Mouse (Mus musculus): ENCODE measurements around the gene Nudt1. TPM values are rescaled to one million over a fixed set of nuclear protein-coding genes. Genes with fewer than 3 reads are reported as not detected.

Nudt1 gene
- polyA plus RNA-seq (2021; fragmentation: Nextera tagmentation) = 13.0 and 13.6 TPM in 2 replicates
- long read RNA-seq, experiment 1, partial matches to known transcripts = 0 of 5 reads
- long read RNA-seq, experiment 1, other reads (novel, unspliced or antisense) = 1 of 5 reads
- long read RNA-seq, experiment 2, transcript Nudt1-207 (4 exons, 479 nt) = major isoform, 5 of 15 reads
- long read RNA-seq, experiment 2, partial matches to known transcripts = 1 of 15 reads
- long read RNA-seq, experiment 2, other reads (novel, unspliced or antisense) = 2 of 15 reads

DNA sequence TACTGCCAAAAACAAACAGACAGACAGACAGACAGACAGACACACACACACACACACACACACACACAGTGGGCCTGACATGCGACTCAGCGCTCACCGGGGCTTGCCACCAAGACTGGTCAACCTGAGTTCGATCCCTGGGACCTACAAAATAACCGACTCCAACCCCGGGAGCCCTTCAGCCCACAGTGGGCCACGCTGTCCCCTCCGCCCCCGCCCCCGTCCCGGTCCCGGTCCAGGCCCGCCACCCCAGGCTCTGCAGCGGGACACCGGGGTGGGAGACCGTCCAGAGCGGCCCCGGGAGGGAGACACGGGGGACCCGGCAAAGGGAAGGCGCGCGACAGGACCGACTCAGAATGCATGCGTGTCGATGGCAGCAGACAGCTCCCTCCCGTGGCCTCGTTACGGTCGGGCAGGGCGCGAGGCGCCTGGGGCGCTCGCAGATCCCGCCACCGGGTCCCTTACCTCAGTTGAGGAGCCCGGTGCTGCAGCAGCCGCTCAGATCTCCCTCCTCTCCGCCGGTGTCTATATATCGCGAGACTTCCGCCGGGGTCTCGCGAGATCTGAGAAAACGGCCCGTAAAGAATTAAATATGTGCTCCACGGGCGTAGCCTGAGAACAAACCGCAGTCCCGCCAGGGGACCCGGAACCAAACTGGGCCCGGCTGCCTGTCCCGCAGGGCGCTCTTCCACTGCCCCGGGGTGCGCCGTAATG, at the start of gene Nudt1, which contains the start of gene Mad1l1:
TSS of gene Nudt1 (plus strand) at position 615 of the 714 bp plus-strand sequence.
TSS of gene Mad1l1 (minus strand) at position 511 of the 714 bp plus-strand sequence.

DNA sequence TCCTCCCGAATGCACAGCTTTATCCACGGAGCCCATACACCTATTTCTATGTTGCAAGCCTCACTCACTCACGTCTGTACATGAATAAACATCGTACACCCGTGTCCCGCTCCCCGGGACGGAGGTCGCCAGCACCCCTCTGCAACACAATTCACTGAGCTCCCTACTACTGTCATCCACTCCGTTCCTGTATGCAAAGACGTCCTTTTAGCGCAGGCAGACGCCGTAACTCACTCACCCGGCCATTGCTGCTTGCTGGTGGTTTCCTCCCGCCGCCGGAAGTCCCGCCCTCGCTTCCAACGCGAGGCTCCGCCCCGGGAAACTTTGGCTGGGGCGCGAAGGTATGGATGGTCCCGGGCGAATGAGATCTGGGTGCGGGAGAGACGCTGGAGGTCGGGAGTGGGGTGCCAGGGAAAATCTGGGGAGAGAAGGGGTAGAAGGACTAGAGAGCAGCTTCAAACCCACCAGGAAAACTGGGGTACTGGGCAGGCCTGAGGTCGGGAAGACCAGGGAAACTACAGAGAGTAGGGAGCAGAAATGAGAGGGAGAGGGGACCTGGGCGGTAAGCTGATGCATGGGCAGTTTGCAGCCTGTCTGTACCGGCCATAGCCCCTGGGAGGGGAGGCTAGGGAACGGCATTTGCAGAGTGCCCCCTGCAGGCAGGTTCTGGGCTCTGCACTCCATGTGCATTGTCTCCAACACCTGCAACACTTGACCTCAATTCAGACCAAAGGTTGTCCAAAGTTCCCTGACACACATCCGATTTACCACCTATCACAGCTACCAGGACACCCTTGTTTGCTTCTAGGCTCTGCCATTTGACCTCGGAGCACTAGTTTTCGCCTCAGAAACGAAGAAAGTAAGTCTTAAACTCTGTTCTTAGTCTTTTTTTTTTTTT, 10.4 kb downstream of the Nudt1 start, which contains the start of gene Mrm2:
TSS of gene Mrm2 (minus strand) at position 284 of the 898 bp plus-strand sequence.

Other genes with a start within 250 kb of the Nudt1 start
- gene Mad1l1, start 104 bp upstream of the Nudt1 start, polyA plus RNA-seq (2021; fragmentation: Nextera tagmentation) = 6.6 and 8.8 TPM in 2 replicates
- gene Mrm2, start 10.2 kb downstream of the Nudt1 start, polyA plus RNA-seq (2021; fragmentation: Nextera tagmentation) = 12.3 and 14.6 TPM in 2 replicates
- gene Snx8, start 67.6 kb downstream of the Nudt1 start, polyA plus RNA-seq (2021; fragmentation: Nextera tagmentation) = 6.0 and 7.4 TPM in 2 replicates
- gene Eif3b, start 97.7 kb downstream of the Nudt1 start, polyA plus RNA-seq (2021; fragmentation: Nextera tagmentation) = 14.2 and 55.0 TPM in 2 replicates
- not detected in 2 replicates for gene Gm4869, start 124.0 kb downstream of the Nudt1 start, polyA plus RNA-seq (2021; fragmentation: Nextera tagmentation)
- gene Chst12, start 183.9 kb downstream of the Nudt1 start, polyA plus RNA-seq (2021; fragmentation: Nextera tagmentation) = 21.9 and 25.6 TPM in 2 replicates
- 0.61 and 0.83 TPM in 2 replicates for gene Grifin, start 243.4 kb downstream of the Nudt1 start, polyA plus RNA-seq (2021; fragmentation: Nextera tagmentation)